Mouse (Mus musculus) naive thymus-derived CD4-positive, alpha-beta T cell, adult 2 months (primary cell): ENCODE results near the gene Cav2.

ENCODE experiments used
- DNase-seq: peaks from one replicate; pipeline ENCODE4 v3.0.0-alpha.2; 2011; ENCODE audit warnings: low read depth

The Cav2 gene

DNA sequence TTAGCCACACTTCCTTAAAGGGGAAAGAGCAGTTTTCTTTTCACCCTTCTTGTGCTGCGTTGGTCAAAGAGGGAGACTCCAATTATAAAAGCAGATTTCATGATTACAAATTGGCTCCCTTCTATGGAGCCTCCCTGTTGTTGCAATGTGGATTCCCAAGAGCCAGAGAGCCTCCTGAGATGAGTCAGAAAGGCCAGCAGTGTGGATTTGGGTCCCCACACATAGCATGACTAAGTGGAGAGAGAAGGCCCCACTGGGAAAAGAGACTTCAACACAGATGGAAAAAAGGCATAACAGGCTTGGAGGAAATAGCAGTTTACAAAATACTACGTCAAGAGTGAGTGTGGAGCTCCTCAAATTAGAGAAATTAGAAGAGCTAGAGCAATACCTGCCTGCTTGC lies 28.3 kb downstream of the Cav2 start:
- DNase-seq = no peak

DNA sequence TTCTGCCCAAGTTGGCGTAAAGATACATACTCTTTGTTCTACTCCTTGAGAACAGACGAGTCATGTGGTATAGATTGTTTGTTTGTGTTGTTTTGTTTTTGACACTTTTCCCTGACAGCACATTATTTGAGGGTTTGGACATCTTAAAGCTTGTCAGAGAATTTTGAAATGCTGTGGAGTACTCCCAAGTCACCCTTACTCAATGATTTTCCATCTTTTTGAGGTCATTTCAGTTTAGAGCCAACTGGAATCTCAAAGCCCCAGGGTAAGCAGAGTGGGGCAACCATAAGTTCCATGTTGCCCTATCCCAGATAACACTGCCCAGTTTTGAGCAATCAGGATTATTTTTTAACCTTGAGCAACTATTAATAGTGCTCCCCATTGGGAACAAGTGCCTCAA lies 33.3 kb downstream of the Cav2 start:
- DNase-seq = no peak

DNA sequence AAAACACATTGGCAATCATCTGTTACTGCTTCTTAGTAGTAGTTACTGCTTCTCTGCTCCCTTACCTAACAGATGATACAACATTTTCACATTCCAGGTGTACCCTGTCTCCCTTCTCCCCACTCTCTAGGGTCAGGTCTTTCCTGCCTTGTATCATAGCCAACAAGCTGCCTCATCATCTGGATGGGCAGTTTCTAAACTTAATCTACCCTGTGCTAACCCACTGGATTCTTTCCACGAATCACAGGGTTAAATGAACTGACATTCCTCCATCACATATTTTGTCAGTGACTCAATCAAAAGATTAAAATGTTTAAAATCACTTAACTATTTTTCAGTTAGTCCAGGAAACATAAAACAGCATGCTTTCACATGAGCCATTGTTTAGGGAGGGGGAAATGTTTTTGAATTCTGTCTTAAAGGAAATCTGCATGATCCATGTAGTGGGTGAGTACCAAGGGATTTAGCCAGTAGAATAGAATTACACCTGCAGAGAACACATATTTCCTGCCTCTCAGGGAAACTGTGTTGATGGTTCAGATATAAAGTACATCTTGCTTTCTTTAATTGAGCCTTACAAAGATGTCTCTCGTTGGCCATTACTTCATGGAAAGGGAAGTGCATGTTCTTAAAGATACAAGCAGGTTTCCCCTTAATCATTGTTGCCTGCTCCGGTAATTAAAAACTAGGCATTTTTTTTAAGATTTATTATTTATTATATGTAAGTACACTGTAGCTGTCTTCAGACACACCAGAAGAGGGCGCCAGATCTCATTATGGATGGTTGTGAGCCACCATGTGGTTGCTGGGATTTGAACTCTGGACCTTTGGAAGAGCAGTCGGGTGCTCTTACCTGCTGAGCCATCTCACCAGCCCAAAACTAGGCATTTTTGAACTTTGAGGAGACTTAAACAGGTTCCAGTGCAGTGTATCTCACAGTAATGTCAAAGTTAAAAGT lies 34.0 kb downstream of the Cav2 start:
- DNase-seq = no peak

DNA sequence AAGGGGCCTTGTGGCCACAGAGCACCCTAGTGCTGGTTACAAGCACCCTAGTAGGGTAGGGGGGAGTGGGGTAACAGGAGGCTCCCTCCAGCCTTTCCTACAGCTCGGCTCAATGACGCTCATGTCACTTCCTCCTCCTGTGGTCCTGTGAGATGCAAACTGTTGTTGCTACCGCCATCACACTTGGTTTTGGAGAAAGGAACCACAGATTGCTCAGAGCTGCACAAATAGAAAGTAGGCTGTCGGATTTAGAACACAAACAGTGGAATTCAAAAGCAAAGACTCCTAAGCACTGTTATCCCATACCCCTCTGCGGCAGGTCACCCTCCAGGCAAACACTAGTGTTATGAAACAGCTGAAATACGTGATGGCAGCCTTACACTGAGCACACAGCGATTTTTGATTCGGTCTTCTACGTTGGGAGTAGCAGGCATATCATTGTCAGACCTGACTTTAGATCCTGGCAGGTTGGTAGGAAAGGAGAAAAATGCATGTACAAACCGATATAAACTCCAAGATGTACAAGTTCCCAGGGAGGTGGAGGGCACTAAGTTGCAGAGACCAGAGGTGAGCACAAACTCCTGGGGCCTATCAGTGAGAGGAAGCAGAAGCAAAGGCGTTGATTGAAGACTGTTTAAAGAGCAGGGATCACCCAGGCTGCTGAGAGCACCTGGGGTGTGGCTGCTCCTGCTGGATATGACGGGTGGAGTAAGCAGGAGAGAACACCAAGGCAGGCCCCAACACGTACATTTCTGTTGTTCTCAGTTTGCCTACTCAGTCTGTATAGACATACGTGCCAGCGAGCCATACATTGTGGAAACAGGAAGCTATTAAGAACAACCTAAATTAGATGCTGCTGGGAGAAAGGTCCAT lies 35.5 kb downstream of the Cav2 start:
- DNase-seq = no peak

DNA sequence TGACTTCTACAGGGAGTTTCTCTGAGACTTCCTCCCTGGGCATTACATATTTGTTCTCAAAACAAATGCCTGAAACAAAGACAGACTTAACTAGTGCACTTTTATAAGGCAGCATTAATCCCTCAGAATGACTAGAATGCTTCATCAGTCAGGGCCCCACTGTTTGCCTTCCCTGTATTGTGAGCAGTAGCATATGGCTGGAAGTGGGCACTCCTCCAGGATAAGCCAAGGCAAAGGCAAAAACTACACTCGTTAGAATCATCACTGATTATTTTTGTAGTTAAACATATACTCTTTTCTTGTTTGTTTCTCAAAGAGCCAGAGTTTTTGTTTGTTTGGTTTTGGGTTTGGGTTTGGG lies 36.2 kb downstream of the Cav2 start:
- no peak for DNase-seq

DNA sequence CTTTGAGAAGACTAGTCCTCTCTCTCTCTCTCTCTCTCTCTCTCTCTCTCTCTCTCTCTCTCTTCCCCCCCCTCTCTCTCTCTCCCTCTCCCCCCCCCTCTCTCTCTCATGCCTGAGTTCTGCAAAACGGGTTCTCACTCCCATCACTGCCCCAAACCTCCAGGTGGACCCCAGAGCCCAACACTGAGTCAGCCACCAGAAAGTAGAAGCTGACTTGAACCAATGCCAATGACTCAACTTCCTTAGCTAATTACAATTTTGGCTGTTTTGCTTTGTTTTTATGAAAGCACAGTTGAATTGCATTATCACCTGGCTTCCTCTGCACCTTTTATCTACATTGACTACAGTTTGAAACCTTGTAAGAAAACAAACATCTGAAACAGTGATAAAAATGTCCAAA lies 37.0 kb downstream of the Cav2 start:
- no peak for DNase-seq

DNA sequence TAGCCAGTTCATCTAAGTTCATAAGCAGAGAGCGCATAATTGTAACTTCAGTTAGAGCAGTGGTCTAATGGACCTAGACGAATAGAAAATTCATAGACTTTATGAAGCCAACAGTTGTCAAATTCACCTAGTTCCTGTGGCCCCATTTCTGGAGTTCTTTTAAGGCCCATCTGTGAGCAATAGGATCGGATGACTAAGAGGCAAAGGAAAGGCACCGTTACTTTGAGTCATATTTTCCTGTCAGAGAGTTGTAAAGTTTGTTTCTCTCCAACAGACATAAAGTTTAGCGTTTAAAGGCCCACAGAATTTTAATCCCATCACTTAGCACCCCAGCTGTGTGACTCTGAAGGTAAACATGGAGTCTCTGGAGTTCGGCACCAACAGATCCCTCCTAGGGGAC lies 41.0 kb downstream of the Cav2 start:
- DNase-seq = no peak

DNA sequence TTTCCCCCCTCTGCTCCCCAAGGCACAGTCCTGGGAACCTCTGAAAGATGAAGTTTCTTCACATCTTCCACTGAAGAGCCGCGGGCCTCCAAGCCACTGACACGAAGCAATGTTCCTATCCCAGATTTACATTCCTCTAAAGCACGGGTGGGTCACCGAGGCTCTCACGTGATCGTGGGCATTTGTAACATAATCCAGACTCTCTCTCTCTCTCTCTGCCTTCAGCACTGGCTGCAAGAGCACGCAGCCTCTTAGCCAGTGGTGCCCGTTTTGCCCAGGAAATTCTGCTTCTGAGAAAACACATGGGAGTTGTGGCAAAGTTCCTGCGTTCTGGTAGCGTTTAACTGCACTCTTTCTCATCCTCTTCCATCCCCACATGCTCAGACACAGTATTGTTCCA lies 46.2 kb downstream of the Cav2 start:
- no peak for DNase-seq

DNA sequence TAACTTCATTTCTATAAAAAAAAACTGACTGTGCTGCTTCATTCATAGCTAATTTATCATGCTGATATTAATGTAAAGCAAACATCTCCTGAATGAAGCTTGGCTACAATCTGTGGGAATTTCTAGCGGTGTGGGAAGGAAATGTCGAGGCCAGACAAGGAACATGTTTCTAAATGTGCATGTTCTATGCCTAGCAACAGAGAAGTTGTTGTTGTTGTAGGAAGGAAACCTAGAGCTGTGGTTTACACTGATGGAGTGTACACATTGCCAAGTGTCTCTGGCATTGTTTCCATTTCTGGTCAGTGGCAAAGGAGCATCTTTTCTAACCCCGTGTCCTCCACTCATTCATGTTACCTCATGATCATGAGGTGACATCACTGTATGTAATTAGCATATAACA lies 48.8 kb downstream of the Cav2 start:
- DNase-seq = no peak

DNA sequence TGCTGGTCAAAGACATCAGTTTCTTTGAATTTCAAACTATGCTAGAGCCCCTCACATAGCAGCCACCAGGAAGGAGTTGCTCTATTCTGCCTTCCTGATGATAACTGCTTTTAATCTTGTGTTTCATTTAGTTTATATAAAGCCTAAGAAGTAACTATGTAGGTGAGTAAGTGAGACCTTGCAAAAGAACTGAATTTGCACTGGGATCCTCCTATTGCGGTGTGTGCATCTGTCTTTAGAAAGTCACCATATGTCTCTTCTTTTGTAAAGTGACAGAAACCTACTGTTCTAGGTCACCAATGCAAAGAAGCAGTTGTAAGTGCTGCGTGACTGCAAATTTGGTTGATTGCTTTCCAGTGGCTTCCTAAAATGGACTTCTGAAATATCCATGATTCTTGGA lies 56.7 kb downstream of the Cav2 start:
- DNase-seq = no peak
